Mouse (Mus musculus): ENCODE results near the gene Atp5c1. TPM values are rescaled to one million over a fixed set of nuclear protein-coding genes. Genes with fewer than 3 reads are reported as not detected.
A peak's percentile ranks its signal among the peaks of the same experiment; 100 is the strongest.

Atp5c1 gene
- polyA plus RNA-seq, 1 experiment from 2014 or later, result 297 TPM

DNA sequence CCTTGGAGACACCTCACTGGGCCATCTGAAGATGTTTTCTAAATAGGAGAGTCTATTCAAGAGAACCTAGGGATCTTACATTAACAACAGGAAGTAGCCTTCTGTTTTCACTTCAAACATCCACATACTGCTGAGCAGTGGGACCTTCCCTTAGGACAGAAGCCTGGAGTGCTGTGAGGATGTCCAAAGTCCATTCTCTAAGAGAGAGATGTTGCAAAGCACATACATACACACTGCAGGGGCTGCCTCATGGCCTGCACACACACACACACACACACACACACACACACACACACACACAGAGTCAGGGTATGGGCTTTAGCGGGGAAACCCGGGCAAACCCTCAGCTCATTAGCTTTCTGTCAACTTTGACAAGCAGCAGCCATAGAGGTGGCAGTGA, 20.2 kb upstream of the Atp5c1 start:
- Histone ChIP-seq H3K4me1 (ENCODE audit: control insufficient read depth, low read depth, low read length) (peaks cover 3% of the 10 kb centered on the region), H3K4me2 (ENCODE audit: low read depth, low read length) (no peak overlapping the region), H3K4me3 (ENCODE audit: low read depth, low read length) (no peak overlapping the region), H3K27me3 (ENCODE audit: control insufficient read depth, insufficient read depth, low read depth, low read length) (no peaks in the 10 kb centered on the region), H3K27ac (ENCODE audit: low read length) (no peak overlapping the region), H3K9me3 (replicated peaks; ENCODE audit: control insufficient read depth, low read length) (no peaks in the 10 kb centered on the region), H3K9ac (ENCODE audit: low read depth, low read length) (no peak overlapping the region), H3K36me3 (ENCODE audit: control insufficient read depth, insufficient read depth) (no peaks in the 10 kb centered on the region)
- ATAC-seq (ENCODE audit: low read depth), result peak; percentile 37
- WGBS (ENCODE audit: insufficient replicate concordance), result 38% methylated on average over 2 of the region's 2 CpGs

DNA sequence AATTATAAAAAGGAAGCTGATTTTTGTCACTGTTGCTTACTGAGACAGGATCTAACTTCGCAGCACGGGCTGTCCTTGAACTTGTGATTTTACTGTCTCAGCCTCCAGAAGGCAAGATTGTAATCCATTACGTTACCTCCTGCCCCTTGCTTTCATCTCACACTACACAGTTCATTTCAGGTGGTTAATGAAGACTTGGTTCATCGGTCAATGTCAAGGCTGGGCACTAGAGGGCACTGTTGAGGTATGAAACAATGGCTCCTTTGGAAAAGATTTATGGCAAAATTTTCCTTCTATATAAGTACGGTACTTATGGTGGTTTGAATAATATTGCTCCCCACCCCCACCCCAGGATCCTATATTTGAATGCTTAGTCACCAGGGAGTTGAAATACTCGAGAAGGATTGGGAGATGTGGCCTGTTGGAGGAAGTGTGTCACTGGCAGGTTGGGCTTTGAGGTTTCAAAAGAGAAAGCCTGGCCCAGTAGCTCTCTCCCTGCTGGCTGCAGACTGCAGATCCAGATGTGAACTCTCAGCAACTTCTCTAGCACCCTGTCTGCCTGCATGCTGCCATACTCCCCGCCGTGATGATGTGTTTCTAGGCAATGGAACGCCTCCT, 18.4 kb upstream of the Atp5c1 start:
- H3K27me3 ChIP-seq (ENCODE audit: control insufficient read depth, insufficient read depth, low read depth, low read length), result no peaks in the 10 kb centered on the region
- no peaks in the 10 kb centered on the region for H3K9me3 ChIP-seq (replicated peaks; ENCODE audit: control insufficient read depth, low read length)
- no peak overlapping the region for H3K4me3 ChIP-seq (ENCODE audit: low read depth, low read length)
- ATAC-seq (ENCODE audit: low read depth), result no peak
- WGBS (ENCODE audit: insufficient replicate concordance), result 30% methylated on average over 9 of the region's 9 CpGs
- H3K4me1 ChIP-seq (ENCODE audit: control insufficient read depth, low read depth, low read length), result peaks cover 3% of the 10 kb centered on the region
- H3K4me2 ChIP-seq (ENCODE audit: low read depth, low read length), result no peak overlapping the region
- no peak overlapping the region for H3K27ac ChIP-seq (ENCODE audit: low read length)
- H3K36me3 ChIP-seq (ENCODE audit: control insufficient read depth, insufficient read depth), result no peaks in the 10 kb centered on the region
- no peak overlapping the region for H3K9ac ChIP-seq (ENCODE audit: low read depth, low read length)

DNA sequence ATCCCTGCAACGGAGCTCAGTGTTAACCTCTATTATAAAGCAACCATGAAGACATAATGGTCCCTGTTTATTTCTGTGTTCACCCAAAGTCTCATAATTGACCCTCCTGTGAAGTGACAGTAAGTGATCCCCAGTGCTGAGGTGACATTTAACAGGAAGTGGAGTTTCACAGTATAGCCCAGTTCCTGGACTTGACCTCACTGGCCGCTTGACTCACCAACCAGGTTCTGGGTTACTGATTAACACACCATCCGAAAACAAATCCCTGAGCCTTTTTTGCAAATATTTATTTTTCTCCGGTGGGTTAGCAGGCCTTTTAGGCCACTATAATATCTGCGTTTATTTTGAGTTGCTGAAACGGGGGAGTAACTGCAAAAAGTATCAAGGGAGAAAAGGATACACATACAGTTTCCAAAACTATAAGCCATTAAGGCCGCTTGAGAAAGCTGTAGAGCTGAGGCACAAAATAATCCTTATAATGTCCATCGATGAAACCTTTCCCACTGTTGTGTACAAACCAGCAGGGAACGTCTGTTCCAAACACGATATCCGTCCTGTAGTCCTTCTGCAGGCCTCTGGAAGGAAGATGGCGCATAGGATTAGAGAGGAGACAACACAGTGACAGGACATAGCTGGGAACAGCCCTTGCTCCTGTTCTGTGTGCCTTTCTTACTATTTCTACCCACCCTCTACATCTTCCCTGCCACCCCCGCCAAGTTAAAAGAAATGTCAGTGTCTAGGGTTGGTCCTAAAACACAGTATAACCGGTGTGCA, 14.2 kb upstream of the Atp5c1 start:
- H3K9ac ChIP-seq (ENCODE audit: low read depth, low read length), result no peak overlapping the region
- H3K9me3 ChIP-seq (replicated peaks; ENCODE audit: control insufficient read depth, low read length), result no peaks in the 10 kb centered on the region
- no peak overlapping the region for H3K4me2 ChIP-seq (ENCODE audit: low read depth, low read length)
- no peaks in the 10 kb centered on the region for H3K27me3 ChIP-seq (ENCODE audit: control insufficient read depth, insufficient read depth, low read depth, low read length)
- H3K36me3 ChIP-seq (ENCODE audit: control insufficient read depth, insufficient read depth), result peaks cover 25% of the 10 kb centered on the region
- H3K4me3 ChIP-seq (ENCODE audit: low read depth, low read length), result no peak overlapping the region
- H3K27ac ChIP-seq (ENCODE audit: low read length), result peak overlapping the region; percentile 15
- no peaks in the 10 kb centered on the region; the same call in 1 of the 2 replicates for H3K4me1 ChIP-seq (ENCODE audit: control insufficient read depth, low read depth, low read length)
- 69% methylated on average over 14 of the region's 14 CpGs for WGBS (ENCODE audit: insufficient replicate concordance)
- peak; percentile 80 for ATAC-seq (ENCODE audit: low read depth)

DNA sequence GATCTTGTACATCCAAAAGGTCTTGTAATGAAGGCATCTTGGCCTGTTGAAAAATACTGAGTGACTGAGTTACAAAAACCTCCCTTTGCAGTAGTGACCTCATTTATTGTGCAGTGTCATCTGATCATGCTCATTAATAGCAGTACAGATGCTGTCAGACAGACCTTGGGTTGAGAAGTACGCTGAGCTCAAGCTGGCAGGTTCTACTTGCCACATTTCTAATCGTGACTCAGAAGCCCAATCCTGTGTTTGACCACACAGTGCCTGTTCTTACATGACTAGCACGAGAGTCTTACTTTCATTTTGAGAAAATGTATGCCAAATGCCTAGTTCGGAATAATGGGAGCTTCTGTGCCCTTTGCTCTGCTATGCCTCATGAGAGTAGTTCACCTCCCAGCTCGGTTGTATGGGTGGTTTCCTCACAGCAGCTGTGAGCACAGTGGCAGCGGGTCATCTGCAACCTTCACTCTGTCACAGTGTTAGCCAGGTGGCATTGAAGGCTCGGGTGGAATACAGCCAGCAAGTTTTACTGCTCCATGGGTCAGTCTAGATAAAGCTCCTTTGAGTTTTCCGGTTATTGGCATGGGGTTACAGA, 7.0 kb upstream of the Atp5c1 start:
- H3K36me3 ChIP-seq (ENCODE audit: control insufficient read depth, insufficient read depth), result peaks cover 29% of the 10 kb centered on the region
- no peak overlapping the region for H3K27ac ChIP-seq (ENCODE audit: low read length)
- no peak overlapping the region for H3K9ac ChIP-seq (ENCODE audit: low read depth, low read length)
- H3K4me3 ChIP-seq (ENCODE audit: low read depth, low read length), result no peak overlapping the region
- H3K27me3 ChIP-seq (ENCODE audit: control insufficient read depth, insufficient read depth, low read depth, low read length), result no peaks in the 10 kb centered on the region
- WGBS (ENCODE audit: insufficient replicate concordance), result 79% methylated on average over 8 of the region's 8 CpGs
- peaks cover 2% of the 10 kb centered on the region; the same call in 1 of the 2 replicates for H3K4me1 ChIP-seq (ENCODE audit: control insufficient read depth, low read depth, low read length)
- H3K9me3 ChIP-seq (replicated peaks; ENCODE audit: control insufficient read depth, low read length), result no peaks in the 10 kb centered on the region
- H3K4me2 ChIP-seq (ENCODE audit: low read depth, low read length), result no peak overlapping the region
- no peak for ATAC-seq (ENCODE audit: low read depth)

DNA sequence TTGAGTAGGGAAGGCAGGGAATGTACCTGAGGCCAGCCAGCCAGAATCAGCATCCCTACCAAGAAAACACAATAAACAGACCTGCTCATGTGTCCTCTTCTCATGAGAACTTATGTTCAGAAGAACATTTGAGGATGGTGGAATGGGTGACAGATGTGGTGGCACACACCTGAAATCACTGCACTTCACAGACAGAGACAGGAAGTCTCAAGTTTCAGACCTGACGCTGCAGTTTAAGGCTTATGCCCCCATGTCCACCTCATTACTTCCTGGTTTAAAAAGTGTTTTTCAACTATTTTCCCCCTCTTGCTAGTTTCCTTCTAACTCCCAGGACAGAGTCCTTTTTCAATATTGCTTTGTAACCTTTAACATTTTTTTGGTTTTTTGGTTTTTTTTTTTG, 2.4 kb upstream of the Atp5c1 start:
- H3K4me1 ChIP-seq (ENCODE audit: control insufficient read depth, low read depth, low read length), result peaks cover 25% of the 10 kb centered on the region
- WGBS (ENCODE audit: insufficient replicate concordance), result 58% methylated on average over 1 of the region's 1 CpGs

DNA sequence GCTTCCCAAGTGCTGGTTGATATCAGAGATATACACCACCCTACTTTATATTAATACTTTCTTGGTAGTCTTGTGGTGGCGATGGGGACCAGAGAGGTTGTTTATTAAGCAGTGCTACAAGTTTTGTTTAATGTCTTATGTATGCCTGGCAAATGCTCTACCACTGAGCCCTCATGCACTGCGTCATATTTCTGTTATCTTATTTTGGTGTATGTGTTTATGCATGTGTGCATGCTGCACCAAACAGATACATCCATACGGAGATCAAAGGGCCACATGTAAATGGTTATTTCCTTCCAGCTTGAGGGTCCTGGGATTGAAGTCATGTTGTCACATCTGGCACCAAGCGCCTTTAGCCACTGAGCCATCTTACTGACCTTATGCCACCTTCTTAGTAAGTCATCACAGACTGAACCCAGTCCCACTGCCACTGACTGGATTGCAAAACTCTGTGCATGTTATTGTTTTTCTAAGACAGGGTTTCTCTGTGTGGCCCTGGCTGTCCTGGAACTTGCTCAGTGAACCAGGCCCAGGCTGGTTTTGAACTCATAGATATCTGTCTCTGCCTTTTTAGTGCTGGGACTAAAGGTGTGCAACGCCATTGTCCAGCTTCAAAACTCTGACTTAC, 1.3 kb upstream of the Atp5c1 start:
- Histone ChIP-seq H3K9me3 (replicated peaks; ENCODE audit: control insufficient read depth, low read length) (no peaks in the 10 kb centered on the region), H3K9ac (ENCODE audit: low read depth, low read length) (peak overlapping the region; percentile 94), H3K36me3 (ENCODE audit: control insufficient read depth, insufficient read depth) (peaks cover 7% of the 10 kb centered on the region), H3K27me3 (ENCODE audit: control insufficient read depth, insufficient read depth, low read depth, low read length) (no peaks in the 10 kb centered on the region), H3K4me3 (ENCODE audit: low read depth, low read length) (peak overlapping the region; percentile 98), H3K4me2 (ENCODE audit: low read depth, low read length) (peak overlapping the region; percentile 67), H3K4me1 (ENCODE audit: control insufficient read depth, low read depth, low read length) (peaks cover 27% of the 10 kb centered on the region), H3K27ac (ENCODE audit: low read length) (no peak overlapping the region)
- ATAC-seq (ENCODE audit: low read depth), result no peak
- 58% methylated on average over 5 of the region's 5 CpGs for WGBS (ENCODE audit: insufficient replicate concordance)

More for the DNA sequence above, 2.4 kb upstream of the Atp5c1 start:
- Histone ChIP-seq H3K9ac (ENCODE audit: low read depth, low read length) (no peak overlapping the region), H3K9me3 (replicated peaks; ENCODE audit: control insufficient read depth, low read length) (no peaks in the 10 kb centered on the region), H3K4me2 (ENCODE audit: low read depth, low read length) (no peak overlapping the region), H3K36me3 (ENCODE audit: control insufficient read depth, insufficient read depth) (peaks cover 8% of the 10 kb centered on the region), H3K4me3 (ENCODE audit: low read depth, low read length) (no peak overlapping the region), H3K27me3 (ENCODE audit: control insufficient read depth, insufficient read depth, low read depth, low read length) (no peaks in the 10 kb centered on the region), H3K27ac (ENCODE audit: low read length) (no peak overlapping the region)
- no peak for ATAC-seq (ENCODE audit: low read depth)

DNA sequence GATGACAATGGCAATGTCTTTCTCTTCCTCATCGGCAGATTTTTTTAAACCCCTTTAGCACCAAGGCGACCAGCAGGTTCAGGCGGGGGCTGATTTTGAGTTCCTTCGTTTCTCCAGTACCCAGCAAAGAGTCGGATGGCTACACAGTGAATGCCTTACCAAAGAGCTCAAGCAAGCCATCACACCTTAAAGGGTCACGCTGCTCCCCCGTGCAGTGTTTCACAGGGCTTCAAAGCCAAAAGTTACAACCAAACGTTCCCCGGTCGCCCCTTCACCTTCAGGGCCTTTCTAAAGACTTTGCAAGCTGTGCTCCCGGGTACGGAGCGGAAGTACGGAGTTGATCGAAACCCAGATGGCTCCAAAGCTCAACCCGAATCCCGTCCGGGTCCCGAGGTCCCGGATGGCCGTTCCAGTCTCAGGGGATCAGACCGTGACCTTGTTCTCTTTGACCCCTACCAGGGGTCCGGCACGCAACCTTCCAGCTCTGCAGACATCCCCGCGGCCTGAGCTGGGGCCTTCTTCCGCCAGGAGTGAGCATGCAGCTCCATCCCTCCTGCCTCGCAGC, 483 bp downstream of the Atp5c1 start:
- Histone ChIP-seq H3K4me1 (ENCODE audit: control insufficient read depth, low read depth, low read length) (peaks cover 29% of the 10 kb centered on the region), H3K4me3 (ENCODE audit: low read depth, low read length) (peak overlapping the region; percentile 98), H3K9ac (ENCODE audit: low read depth, low read length) (peak overlapping the region; percentile 99), H3K4me2 (ENCODE audit: low read depth, low read length) (peak overlapping the region; percentile 72), H3K9me3 (replicated peaks; ENCODE audit: control insufficient read depth, low read length) (no peaks in the 10 kb centered on the region), H3K36me3 (ENCODE audit: control insufficient read depth, insufficient read depth) (no peaks in the 10 kb centered on the region), H3K27ac (ENCODE audit: low read length) (peak overlapping the region; percentile 88), H3K27me3 (ENCODE audit: control insufficient read depth, insufficient read depth, low read depth, low read length) (no peaks in the 10 kb centered on the region)
- ATAC-seq (ENCODE audit: low read depth), result peak; percentile 40
- WGBS (ENCODE audit: insufficient replicate concordance), result under 1% methylated on average over 28 of the region's 28 CpGs

DNA sequence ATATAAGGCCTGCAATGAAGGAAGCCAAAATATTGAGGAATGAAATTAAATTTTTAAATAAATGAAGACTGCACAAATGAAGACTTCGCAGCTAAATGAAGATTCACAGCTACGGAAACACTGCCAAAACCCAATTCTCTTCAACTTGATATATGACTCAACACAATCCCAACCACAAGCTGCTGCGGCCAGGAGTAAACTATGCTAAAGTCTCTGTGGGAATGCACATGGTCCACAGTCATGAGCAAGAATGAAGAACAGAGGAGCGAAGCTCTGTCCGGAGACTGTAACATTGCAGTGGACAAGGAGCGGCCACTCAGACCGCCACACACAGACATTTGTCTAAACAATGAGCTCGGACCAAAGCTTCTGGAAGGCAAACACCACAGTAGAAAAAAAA, 3.6 kb downstream of the Atp5c1 start:
- H3K27me3 ChIP-seq (ENCODE audit: control insufficient read depth, insufficient read depth, low read depth, low read length), result no peaks in the 10 kb centered on the region
- no peak overlapping the region for H3K4me2 ChIP-seq (ENCODE audit: low read depth, low read length)
- no peak for ATAC-seq (ENCODE audit: low read depth)
- no peak overlapping the region for H3K4me3 ChIP-seq (ENCODE audit: low read depth, low read length)
- no peaks in the 10 kb centered on the region for H3K36me3 ChIP-seq (ENCODE audit: control insufficient read depth, insufficient read depth)
- no peaks in the 10 kb centered on the region for H3K9me3 ChIP-seq (replicated peaks; ENCODE audit: control insufficient read depth, low read length)
- H3K9ac ChIP-seq (ENCODE audit: low read depth, low read length), result no peak overlapping the region
- peaks cover 36% of the 10 kb centered on the region for H3K4me1 ChIP-seq (ENCODE audit: control insufficient read depth, low read depth, low read length)
- H3K27ac ChIP-seq (ENCODE audit: low read length), result no peak overlapping the region
- WGBS (ENCODE audit: insufficient replicate concordance), result 75% methylated on average over 8 of the region's 8 CpGs

All from liver, embryonic 16.5 days (tissue).